Mouse (Mus musculus) C2C12 (cell line): Measurements from ENCODE around the gene Gtsf1l. TPM values are rescaled to one million over a fixed set of nuclear protein-coding genes. Genes with fewer than 3 reads are reported as not detected.
"Not testable (repeated sequence)": the region's sequence is repeated elsewhere in the genome, so short reads cannot be mapped to it uniquely, and the experiment has no call there.

ENCODE experiments used
- H3K27me3 ChIP-seq: one replicate; pipeline ENCODE4 v1.6.1; 2011; ENCODE audit not compliant: control insufficient read depth, insufficient read depth, insufficient read length
- H3K36me3 ChIP-seq: one replicate; pipeline ENCODE4 v1.6.1; 2011; ENCODE audit not compliant: control insufficient read depth, insufficient read depth
- H3K4me3 ChIP-seq: one replicate; pipeline ENCODE4 v1.5.1; 2011; ENCODE audit warnings: mild to moderate bottlenecking, control low read depth; ENCODE audit not compliant: poor library complexity, insufficient read depth, severe bottlenecking
- H3K79me2 ChIP-seq: one replicate; pipeline ENCODE4 v1.6.1; 2011; ENCODE audit not compliant: control insufficient read depth, insufficient read depth
- H3K79me3 ChIP-seq: one replicate; pipeline ENCODE4 v1.6.1; 2011; ENCODE audit warnings: low read depth, control low read depth
- H3ac ChIP-seq: one replicate; pipeline ENCODE3; 2011; ENCODE audit warnings: low read depth; ENCODE audit not compliant: control insufficient read depth, insufficient read length
- CEBPB ChIP-seq: IDR thresholded peaks from one replicate; pipeline ENCODE4 v1.6.1; 2011; ENCODE audit warnings: low read depth, mild to moderate bottlenecking, control low read depth, moderate library complexity
- CTCF ChIP-seq: IDR thresholded peaks from one replicate; pipeline ENCODE4 v1.5.1; 2011; ENCODE audit not compliant: control insufficient read depth, insufficient read depth, insufficient read length
- FOSL1 ChIP-seq: IDR thresholded peaks from one replicate; pipeline ENCODE4 v1.8.0; 2011; ENCODE audit warnings: mild to moderate bottlenecking, low read length; ENCODE audit not compliant: poor library complexity, insufficient read depth, severe bottlenecking
- MAX ChIP-seq: IDR thresholded peaks from one replicate; pipeline ENCODE4 v1.6.1; 2011; ENCODE audit warnings: mild to moderate bottlenecking, control low read depth
- MYOD1 ChIP-seq: IDR thresholded peaks from one replicate; pipeline ENCODE4 v1.6.1; 2011; ENCODE audit warnings: low read depth; ENCODE audit not compliant: control insufficient read depth, insufficient read length
- MYOG ChIP-seq: IDR thresholded peaks from one replicate; pipeline ENCODE4 v1.6.1; 2011; ENCODE audit not compliant: control insufficient read depth, insufficient read length; ENCODE audit errors: extremely low read depth
- USF1 ChIP-seq: IDR thresholded peaks from one replicate; pipeline ENCODE4 v1.6.1; 2011; ENCODE audit warnings: low read depth, mild to moderate bottlenecking, control low read depth, moderate library complexity
- polyA plus RNA-seq: library from polyadenylated mRNA; unstranded; fragments of >200 nt; fragmentation: generic; extraction: Trizol; gene quantifications from one replicate; pipeline ENCODE4 v1.2.1, GENCODE M21; 2012; ENCODE audit warnings: missing spikeins

The Gtsf1l gene
- polyA plus RNA-seq, 1 experiment, result 0.05 TPM

DNA sequence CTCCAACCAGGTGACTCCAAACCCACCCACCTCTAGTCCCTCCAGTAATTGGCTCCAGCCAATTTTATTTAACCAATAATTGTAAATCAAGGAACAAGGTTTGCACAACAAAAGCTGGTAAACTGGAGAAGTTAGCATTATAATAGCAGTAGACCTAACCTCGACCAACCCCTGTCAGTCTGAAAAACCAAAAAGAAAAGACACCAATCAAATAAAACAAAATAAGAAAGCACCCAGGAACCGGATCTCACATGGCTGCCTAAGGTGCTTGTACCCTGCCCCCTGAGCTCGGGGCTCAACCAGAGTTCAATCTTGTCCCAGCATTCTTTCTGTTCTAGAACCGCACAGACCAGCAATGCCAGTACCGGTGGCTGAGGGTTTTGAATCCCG lies 25.5 kb downstream of the Gtsf1l start:
- no peak overlapping the region for H3ac ChIP-seq
- peaks cover 42% of the 10 kb centered on the region for H3K79me2 ChIP-seq
- no peak for TF ChIP-seq MYOD1
- no peak for TF ChIP-seq MAX
- TF ChIP-seq CTCF, result no peak
- TF ChIP-seq FOSL1, result no peak
- TF ChIP-seq USF1, result no peak
- TF ChIP-seq CEBPB, result no peak
- no peak overlapping the region for H3K4me3 ChIP-seq
- no peaks in the 10 kb centered on the region for H3K27me3 ChIP-seq
- H3K79me3 ChIP-seq, result peaks cover 25% of the 10 kb centered on the region
- peaks cover 64% of the 10 kb centered on the region for H3K36me3 ChIP-seq

DNA sequence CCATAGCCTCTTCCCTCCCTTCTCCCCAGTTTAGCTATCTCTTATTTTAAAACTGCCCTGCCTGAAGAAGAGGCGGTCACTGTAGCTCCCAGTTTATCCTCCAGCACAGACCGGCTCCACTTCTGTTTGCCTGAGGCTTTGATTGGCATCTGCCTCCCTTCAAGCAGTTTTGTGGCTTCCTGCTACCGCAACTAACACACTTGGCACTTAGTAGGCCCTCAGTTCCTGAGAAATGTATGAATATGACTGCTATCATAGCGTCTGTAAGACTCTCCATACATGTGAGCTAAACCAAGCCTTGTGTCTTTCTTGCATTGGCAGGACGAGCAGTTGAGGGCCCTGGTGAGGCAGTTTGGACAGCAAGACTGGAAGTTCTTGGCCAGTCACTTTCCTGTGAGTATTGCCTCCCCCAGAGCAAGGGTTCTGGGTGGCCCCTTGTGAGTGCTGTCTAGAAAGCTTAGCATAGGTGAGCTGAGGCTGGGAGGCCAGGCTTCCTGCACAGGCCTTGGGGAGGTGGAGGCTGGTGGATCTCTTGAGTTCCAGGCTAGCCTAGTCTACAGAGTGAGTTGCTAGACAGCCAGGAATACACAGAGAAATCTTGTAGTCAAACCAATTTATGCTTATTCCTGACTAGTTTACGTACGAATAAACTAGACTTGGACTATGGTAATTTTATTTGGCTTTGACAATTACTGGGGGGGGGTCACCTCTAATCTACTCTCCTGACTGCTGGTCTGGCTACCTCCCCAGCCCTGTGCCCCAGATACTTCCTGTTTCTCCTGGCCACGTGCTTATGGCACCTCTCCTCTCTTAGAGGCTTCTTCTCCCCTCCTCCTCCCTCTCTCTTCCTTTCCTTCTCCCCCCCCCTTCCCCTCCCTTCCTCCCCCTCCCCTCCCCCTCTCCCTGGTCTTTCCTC lies 26.2 kb downstream of the Gtsf1l start:
- Histone ChIP-seq H3K4me3 (no peak overlapping the region), H3ac (no peak overlapping the region), H3K36me3 (peaks cover 59% of the 10 kb centered on the region), H3K27me3 (no peaks in the 10 kb centered on the region), H3K79me3 (peaks cover 31% of the 10 kb centered on the region), H3K79me2 (peaks cover 48% of the 10 kb centered on the region)
- no peak for TF ChIP-seq MYOG
- no peak for TF ChIP-seq MAX
- no peak for TF ChIP-seq USF1
- TF ChIP-seq FOSL1, result no peak
- TF ChIP-seq MYOD1, result no peak
- TF ChIP-seq CTCF, result no peak

DNA sequence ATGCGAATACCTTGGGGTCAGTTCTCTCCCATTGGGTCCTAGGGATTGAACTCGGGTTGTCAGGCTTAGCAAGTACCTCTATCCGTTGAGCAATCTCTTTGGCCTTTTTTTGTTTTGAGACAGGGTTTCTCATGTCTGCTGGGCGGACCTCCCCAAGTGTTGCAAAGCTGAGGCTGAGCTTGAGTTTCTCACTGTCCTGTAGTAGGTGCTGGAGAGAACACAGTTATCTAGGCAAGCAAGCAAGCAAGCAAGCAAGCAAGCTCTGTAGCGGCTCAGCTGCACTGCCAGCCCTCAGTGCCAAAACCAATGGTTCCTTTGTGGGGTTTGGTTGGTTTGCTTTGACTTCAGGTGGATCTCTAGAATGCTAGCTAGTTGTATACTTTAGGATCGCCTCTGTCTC lies 27.0 kb downstream of the Gtsf1l start:
- H3K79me3 ChIP-seq, result peaks cover 40% of the 10 kb centered on the region
- H3K4me3 ChIP-seq, result no peak overlapping the region
- peaks cover 56% of the 10 kb centered on the region for H3K79me2 ChIP-seq
- no peak for TF ChIP-seq MAX
- TF ChIP-seq CEBPB, result no peak
- no peak for TF ChIP-seq CTCF
- no peak for TF ChIP-seq USF1
- TF ChIP-seq MYOG, result no peak
- no peak for TF ChIP-seq FOSL1
- TF ChIP-seq MYOD1, result no peak
- H3K36me3 ChIP-seq, result peaks cover 52% of the 10 kb centered on the region
- H3K27me3 ChIP-seq, result no peaks in the 10 kb centered on the region
- H3ac ChIP-seq, result no peak overlapping the region

DNA sequence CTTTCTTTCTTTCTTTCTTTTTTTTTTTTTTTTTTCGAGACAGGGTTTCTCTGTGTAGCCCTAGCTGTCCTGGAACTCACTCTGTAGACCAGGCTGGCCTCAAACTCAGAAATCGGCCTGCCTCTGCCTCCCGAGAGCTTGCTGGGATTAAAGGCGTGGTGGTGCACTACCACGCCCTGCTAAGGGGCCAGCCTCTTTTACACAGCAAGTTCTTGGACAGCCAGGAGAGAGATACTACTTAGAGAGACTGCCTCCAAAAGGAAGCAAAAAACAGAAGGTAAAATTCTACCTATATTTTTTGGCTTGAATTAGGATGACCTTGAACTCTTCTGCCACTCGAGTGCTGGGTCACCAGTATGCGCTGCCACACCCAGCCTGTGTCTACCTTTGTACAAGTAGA lies 28.7 kb downstream of the Gtsf1l start:
- not testable (repeated sequence) for H3K4me3 ChIP-seq, H3K27me3 ChIP-seq, H3ac ChIP-seq
- H3K79me3 ChIP-seq, result peaks cover 43% of the 10 kb centered on the region
- H3K79me2 ChIP-seq, result peaks cover 69% of the 10 kb centered on the region
- peaks cover 36% of the 10 kb centered on the region for H3K36me3 ChIP-seq

DNA sequence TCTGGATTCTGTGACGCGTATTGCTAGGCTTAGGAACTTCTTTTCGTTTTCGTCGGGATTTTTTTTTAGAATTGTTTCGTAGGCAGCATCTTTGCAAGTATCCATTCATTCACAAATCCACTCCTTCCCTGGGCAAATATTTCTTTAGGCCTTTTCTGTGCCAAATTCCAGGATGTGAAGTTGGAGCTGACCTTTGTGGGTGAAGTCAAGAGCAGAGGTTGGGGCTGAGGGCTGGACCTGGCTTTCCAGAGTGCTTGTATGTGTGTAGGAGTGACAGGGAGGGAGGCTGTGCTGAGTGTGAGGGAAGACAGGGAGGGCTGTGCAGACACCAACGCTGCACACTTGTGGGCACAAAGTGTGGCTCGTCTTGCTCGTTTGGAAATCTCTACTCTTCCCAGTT lies 31.1 kb downstream of the Gtsf1l start:
- no peak overlapping the region for H3K4me3 ChIP-seq
- H3K36me3 ChIP-seq, result peaks cover 21% of the 10 kb centered on the region
- H3K79me2 ChIP-seq, result peaks cover 69% of the 10 kb centered on the region
- peaks cover 43% of the 10 kb centered on the region for H3K79me3 ChIP-seq
- H3K27me3 ChIP-seq, result no peaks in the 10 kb centered on the region
- TF ChIP-seq MYOG (no peak), CEBPB (no peak), CTCF (no peak), MYOD1 (no peak), FOSL1 (no peak), USF1 (no peak), MAX (no peak)
- no peak overlapping the region for H3ac ChIP-seq

DNA sequence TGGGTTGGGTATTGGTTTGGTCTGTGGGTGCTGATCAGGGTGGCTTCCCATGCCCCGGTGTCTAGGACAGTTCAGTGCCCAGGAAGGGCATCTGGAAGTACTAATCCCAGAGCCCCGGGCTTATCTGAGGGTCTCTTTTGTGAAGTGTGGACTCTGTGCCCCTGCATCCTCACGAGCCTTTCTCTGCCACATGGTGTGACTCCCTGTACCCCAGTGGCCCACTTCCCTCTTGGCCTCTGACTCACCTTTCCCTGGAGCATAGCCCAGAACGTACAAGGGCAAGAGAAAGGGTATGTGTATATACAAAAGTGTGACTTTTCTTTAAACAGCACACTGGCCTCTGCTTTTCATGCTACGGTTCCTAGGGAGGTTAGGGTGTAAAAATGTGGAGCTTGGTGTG lies 31.9 kb downstream of the Gtsf1l start:
- no peaks in the 10 kb centered on the region for H3K27me3 ChIP-seq
- peaks cover 61% of the 10 kb centered on the region for H3K79me2 ChIP-seq
- peaks cover 42% of the 10 kb centered on the region for H3K79me3 ChIP-seq
- H3ac ChIP-seq, result peak overlapping the region; percentile 76
- H3K4me3 ChIP-seq, result peak overlapping the region; percentile 80
- TF ChIP-seq MAX (peak; percentile 52), USF1 (no peak)
- H3K36me3 ChIP-seq, result peaks cover 12% of the 10 kb centered on the region

DNA sequence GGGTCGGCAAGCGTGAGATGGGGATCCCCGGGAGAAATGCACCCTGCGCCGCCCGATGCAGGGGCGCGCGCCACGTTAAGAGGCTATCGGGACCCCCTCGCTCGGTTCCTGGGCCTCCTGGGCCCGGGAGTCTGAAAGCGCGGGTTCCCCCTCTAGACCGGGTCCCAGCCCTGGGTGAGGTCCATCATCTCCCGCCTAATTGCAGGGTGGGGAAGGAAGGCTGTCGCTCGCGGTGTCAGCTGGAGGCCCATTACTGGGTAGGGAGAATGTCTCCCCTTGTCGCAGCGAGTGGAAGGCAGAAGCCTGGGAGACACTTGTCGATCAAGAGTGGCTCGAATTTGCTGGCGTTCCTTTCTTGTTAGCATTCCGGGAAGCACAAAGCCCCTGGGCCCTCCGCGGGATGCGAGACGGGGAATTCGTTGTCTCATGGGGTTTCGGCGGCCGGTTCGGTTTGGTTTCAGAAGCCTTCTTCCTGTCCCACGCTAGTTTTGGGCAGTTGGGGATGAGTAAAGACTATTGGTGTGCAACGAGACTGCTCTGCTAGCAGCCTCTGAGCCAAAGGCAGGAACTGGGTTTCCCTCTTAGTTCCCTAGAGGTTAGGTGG lies 32.7 kb downstream of the Gtsf1l start:
- peaks cover 41% of the 10 kb centered on the region for H3K79me3 ChIP-seq
- H3K4me3 ChIP-seq, result peak overlapping the region; percentile 80
- TF ChIP-seq FOSL1 (no peak), MAX (no peak), MYOD1 (no peak), MYOG (no peak)
- H3K36me3 ChIP-seq, result peaks cover 10% of the 10 kb centered on the region
- H3K27me3 ChIP-seq, result no peaks in the 10 kb centered on the region
- peak overlapping the region; percentile 76 for H3ac ChIP-seq
- H3K79me2 ChIP-seq, result peaks cover 56% of the 10 kb centered on the region
